Mouse (Mus musculus) adrenal gland, adult 8-10 months (tissue): Measurements from ENCODE around the gene Ppargc1a. TPM values are rescaled to one million over a fixed set of nuclear protein-coding genes. Genes with fewer than 3 reads are reported as not detected.

Experiments used
- DNase-seq: peaks from one replicate; pipeline ENCODE4 v3.0.0; 2022
- total RNA-seq, 4 experiments: library from RNA; stranded (reverse); gene quantifications; 2 replicates each; pipeline ENCODE4 v1.2.4; 2022

Gene Ppargc1a
- total RNA-seq, 4 experiments from 2014 or later = 3.6 to 6.3 (median 4.6) TPM

DNA sequence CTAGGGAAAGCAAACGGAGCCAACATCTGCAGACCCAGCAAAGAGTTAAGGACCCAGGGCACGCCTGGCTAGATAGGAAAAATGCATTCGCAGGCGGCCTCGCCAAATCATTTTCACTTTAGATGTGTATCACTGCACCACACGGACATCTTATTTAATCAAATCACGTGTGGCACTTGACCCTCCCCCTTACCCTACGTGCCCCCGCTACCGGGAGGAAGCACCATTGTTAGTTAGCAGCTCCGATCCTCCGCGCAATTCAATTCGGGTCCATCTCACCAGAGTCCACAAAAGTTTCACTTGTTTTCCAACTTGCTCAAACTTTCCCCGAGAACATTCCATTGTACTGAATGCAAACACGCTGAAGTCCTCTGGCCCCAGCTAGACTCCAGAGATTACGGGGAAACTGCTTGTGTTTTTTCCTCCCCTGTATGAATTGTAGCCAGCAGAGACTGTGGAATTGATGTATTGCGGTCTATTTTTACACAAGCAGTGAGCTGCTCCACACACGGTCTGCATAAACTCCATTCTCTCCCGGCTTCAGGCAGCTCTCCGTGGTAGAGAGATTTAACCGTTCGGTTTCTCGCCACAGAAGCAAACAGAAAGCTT lies 14.9 kb downstream of the Ppargc1a start:
- peak; percentile 68 for DNase-seq

DNA sequence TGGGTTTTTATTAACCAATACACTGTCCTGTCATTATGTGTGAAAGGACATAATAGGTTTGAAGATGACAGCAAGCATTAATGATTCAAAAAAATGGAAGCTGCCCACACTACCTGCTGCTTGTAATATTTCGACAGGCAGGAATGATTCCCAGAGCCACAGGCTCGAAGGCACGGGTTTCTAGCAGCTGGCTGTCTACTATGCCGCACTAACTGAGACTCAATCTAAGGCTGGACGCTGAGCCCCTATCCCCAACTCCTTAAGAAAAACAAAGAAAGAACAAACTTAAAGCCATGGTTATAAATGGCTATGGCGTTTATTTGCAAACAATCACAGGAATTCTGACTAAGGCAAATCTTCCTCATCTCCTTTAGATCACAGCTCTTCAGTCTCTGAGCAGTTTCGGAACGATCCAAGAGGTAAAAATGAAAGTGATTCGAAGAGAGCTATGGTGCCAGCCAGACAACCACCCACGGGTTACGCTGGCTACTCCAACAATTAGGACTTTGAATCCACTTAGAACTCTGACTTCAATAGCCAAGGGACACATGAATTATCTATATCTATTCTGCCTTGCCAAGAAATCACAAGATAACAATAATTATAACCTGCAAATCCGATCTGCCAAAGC lies 15.6 kb downstream of the Ppargc1a start:
- no peak for DNase-seq

DNA sequence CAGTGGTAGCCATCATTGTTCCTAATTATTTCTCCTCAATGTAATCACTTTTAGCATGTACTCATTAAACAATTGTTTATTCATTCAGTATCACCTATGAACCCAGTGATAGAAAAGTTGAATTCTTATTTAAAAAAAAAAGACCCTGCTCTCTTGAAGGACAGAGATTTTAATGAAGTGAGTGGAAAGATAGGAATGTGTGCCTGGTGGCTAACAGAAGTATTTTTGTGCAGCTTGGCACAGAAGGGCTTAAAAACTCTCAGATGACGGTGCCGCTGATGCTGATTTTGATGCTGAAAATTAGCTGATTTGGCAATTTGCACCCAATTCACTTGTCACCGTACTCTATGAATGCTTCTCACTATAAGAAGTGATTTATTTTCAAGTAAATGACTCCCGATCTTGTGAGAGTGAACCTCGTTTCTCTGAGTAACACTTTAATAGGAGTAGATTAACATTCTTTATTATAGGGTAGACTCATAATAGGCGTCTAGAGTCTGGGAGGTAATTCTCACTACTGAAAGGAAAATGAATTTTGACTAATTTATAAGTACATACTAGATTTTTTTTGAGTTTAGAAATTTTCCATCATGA lies 20.0 kb downstream of the Ppargc1a start:
- DNase-seq = no peak

DNA sequence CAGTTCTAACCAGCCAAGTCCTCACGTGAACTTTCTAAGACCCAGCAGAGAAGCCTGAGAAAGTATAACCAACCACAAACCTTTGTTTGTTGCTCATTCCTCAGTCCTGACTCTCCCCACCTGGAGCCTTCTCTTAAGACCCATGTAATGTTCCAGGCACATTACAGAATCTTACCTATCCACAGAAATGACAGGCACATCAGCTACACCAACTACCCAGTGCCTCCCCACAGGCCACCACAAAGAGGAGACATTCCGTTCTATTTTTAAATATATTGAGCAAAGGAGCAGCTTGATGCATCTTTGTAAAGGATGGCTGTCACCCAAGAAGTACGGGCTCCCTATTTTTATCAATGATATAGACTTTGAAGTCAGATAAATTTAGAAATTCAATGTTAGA lies 20.7 kb downstream of the Ppargc1a start:
- no peak for DNase-seq

DNA sequence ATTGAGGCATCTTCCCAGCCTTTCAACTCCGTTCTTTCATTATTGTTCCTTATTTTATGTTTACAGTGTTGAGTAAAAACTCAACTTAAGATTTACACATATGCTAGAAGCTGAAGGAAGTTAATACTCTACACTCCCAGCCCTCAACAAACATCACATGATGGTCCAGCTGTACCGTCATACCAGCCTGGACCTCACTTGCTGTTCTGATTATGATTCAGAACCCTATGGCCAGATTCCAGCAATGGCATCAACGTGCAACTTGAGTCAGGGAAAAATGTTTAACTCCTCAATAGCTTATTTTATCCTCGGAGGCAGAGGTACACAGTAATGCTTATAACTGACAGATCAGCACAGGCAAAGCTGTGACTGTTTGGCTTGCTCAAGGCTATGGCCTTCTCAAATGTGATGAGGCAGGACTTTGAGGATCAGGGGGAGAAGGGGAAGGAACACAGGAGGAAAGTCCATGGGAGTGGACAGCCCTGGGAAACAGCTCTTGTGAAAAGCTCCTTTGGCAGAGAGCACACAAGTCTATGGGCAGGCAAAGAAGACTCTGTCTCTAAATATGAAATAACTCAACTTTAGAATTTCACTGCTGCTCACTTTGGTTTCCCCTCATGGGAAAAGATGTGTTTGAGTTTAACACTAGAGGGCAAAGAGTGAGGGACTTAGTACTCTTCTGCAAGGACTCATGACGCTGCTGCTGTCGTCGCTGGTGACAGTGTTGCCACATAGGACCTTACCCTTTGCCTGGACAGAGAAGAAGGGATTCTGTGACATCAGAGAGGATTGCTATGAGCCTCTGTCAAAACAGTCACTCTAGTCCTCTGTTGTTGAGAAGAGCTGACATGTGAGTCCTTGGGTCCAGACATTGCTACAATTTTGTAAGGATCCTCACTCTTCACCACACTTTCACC lies 22.1 kb downstream of the Ppargc1a start:
- no peak for DNase-seq

DNA sequence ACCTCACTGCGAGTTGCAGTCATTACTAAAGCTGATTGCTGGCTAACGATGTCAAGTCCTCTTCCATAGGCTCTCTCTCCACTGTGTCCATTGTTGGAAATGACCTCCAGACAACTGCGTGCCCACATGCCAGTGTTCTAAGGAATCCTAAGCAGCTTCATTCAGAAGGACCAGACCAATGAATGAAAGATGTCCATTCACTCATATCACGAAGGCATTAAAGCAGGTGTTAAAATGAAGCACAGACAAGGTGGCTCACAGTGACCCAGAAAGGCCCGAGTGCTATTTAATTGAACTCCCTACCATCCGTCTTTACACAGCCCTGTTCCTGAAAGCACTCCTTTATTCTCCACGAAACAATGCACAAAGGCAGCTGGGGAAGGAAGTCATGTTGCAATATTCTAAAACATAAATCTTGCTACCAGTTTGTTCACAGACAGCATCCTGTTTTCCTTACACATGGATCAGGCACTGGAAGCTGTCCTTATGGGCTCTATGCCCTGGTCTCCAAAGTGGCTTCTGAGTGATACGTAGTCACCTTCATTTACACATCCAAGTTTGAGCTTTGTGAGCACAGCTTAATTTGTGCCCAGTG lies 23.3 kb downstream of the Ppargc1a start:
- no peak for DNase-seq

DNA sequence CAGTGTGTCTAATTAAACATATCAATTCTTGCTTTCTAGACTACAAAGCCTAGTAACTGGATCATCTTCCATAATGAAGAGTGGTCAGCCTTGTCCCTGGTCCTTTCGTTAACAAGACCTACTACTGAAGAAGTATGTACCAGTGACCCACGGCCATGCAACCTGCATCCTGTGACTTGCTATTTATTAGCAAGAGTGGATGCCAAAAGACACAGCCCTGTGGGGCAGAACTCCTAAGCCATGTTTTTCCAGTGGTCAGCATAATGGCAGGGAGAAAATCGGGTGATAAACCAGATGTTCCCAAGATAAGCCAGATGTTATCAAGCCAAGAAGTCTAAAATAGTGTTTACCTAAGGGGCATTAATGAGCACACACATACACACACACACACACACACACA lies 26.0 kb downstream of the Ppargc1a start:
- no peak for DNase-seq

DNA sequence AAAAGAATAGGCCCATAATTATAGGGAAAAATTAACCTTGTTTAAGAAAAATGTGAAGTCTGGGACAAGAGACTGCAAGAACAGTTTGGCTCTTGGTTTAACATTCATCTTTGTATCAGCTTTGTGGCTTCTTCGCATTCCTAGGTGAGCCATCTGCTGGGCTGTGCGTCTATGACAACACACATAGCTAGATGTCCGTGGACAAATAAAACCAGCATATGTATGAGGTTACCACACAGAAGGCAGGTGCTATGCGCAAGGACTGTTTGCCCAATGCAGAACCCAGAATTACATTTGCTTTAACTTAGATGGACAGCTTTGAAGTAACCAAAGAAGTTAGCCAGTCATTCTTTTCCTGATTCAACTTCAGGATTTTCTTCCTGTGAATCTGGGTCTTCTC lies 26.7 kb downstream of the Ppargc1a start:
- no peak for DNase-seq

DNA sequence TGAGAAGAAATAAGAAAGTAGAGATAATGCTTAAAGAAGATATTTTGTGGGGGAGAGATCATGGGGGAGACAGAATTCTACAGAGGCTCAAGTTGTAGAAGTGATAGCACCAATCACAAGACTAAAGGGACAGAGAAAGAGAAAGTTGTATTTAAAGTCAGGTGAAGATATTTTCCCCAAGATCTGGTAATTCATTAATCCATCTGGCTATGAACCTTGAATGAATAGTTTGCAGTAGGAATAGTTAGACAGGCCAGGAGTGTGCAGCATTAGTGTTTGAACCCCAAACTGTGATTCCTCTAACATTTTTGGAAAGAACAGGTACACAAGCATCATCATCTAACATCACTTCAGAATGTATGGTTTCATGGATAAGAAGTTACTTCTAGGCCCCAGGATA lies 28.0 kb downstream of the Ppargc1a start:
- DNase-seq = no peak

DNA sequence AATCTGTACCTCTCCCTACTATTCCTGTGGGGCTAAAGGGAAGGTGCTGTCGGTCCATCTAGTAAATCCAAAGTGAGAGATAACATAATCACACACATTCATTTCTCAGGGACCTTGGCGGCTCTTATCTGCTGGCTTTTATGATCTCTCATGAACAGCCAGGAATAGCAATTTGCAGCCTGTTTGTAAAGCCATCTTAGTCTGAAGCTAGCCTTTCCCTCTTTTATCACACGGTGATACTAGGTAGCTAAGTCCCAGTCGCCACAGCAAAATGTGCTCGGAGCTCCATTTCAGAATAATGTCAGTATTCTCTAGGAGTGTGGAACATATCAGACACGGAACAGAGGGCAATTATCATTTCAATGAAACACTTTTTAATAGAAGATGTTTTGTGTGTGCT lies 29.2 kb downstream of the Ppargc1a start:
- no peak for DNase-seq

DNA sequence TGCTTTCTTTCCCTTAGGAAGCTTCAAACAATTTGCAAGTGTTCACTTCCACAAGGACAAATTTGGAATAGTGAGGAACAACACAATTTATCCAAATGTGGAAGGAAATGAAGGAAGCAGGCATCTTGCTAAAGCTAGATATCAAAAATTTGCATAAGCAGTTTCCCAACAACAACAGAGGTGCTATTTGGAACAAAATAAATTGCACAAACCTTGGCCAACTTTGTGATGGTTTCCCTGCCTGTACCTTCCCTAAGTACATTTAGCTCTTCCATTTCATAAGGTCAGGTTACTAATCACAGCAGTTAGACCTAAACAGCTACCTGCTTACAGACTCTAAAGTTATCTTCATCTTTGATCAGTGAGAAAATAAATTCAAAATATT lies 29.9 kb downstream of the Ppargc1a start:
- DNase-seq = no peak

DNA sequence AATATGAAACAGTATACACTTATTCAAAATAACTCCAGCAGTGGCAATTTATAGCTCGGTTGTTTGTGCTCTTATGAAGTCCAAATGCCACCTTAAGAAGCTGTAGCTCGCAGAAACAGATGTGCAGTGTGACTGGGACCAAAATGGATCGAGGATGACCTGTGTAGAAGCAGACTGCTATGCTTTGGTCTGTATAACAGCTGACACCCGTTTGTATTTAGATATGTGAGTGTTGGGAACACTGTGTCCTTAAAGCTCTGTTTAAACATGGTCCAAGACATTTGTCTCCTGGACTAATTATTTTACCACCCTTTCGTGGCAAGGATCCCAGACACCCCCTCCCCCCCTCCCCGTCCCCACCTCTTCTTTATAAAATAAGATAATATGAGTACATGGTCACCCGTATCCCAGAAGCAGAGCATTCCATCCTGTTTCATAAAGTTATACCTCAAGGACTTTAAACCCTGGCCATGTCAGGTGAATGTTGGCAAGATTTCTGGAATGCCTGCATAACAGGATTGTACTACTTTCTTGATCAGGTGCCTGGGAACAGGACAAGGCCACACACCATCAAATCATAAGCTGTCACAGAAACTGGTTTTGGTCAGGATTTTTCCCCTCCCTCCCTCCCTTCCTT lies 30.4 kb downstream of the Ppargc1a start:
- no peak for DNase-seq

DNA sequence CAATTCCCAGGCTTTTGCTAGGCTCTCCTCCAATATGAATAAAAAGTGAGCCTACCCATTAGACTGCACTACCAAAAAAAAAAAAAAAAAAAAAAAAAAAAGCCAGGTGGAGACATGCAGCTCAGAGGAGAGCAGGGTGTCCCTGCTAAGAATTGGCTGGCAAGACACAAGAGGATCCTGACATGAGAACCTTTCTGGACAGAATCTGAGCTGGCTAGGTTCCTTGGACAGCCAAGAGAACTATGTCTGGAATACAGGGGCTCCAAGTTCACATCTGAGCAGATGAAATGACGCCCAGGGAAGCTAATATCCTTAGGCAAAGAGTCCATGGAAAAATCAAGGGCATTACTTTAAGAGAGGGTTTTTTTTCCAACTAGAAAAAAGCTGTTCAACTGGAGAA lies 33.1 kb downstream of the Ppargc1a start:
- DNase-seq = no peak

DNA sequence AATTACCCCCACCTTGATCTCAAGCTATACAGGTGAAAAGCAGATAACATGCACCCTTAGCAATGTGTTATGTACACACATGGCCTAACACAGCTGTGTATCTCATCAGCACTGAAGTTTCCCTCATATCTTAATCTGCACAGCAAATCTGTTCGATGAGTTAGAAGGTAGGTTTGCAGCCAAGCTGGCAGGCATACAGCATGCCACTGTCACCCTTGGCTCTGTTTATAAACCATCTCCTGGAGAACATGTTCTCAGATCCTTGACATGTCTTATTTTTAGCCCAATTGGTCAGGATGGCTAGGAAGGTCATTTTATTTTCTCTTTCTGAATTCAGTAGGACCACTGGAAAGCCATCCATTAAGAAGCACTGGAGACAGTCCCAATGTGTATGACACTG lies 36.2 kb downstream of the Ppargc1a start:
- DNase-seq = no peak

DNA sequence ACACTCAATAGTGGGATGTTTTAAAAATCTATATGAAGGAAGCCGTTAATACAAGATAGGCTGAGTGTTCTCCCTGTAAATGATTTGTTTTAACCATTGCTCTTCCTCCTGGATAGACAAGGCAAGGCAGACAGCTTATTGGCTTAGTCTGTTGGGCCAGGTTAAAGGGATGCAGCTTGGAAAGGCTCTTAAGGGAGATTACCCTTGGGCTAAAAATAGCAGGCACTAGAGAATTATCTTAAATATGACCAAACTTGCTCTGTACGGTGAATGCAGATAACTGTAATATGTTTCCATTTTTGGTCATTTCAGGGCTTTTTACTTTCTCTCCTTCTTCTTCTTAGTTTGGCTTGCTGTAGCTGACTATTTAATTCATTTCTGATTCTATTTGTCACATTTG lies 38.1 kb downstream of the Ppargc1a start:
- no peak for DNase-seq

DNA sequence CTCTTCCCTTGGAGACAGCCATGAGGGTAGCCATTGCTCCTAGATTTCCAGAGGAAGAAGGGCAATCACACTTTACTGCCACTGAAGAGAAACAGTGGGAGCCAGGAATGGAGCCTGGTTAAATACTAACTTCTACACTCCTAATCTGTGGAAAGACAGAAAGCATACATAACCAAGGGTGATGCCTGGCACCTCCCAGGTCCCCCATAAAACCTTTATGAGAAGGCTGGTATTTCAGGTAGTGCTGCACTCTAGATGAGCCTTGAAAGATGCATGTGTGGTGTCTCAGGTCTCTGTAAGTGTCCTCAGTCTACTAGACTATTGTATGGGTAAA lies 39.4 kb downstream of the Ppargc1a start:
- DNase-seq = no peak

DNA sequence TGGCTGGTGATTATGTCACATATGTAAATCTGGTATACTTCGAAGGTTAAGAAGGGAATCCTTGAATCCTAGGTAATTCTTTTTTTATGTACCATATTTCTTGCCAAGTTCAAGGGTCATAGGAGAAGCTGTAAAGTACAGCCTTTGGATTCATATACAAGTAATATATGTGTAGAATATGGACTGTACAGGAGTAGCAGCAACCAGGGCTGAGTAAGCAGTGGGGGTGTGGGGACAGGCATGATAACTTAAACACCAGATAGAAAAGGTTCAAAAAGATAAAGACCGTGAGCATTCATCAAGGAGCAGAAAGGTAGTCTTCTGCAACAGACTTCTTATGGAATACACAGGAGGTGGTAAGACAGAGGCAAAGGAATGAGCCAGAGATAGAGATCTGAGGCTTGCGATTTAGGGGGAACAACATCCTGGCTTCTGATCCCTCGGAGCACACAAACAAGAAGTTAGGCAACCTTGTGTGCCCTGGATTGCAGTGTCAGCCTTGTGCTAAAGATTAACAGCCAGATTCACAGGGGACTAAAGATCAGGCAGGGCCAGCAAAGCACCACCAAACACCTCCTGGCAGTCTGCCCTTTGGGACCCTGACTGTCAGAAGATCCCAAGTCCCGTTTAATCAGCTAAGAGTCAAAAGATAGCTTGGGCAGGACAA lies 39.9 kb downstream of the Ppargc1a start:
- DNase-seq = no peak

DNA sequence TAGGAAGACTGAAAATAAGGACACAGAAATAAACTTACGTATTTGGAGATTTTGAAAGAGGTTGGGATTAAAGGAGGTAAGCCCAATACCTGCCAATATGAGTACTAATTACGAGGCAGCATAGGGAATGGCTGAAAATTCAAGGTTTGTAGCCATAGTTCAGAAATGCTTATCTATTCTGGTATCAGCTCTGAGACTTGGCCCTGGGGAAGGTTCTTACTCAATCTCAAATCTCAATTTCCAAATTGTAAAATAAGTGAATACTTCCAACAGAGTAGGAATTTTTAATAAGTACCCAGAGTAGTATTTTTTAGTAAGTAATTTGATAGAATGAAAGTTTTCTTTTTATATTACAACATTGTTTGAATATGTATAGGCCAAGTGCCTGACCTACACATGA lies 41.7 kb downstream of the Ppargc1a start:
- DNase-seq = no peak

DNA sequence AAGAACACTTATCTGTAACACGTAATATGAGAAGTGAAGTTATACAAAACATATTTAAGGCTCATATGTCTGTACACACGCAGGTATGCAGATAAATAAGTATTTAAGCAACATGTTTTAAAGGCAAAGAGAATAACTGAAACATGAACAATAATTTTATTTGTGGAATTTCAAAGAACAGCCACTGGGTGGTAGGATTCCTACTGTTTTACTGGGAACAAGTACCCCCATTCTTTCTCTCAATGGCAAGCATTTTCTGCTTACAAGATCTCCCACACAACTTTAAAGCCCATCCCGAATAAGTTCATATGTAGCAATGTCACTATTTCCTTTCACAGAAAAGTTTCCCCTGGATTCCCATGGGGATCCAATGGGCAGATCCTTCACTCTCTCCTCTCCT lies 46.7 kb downstream of the Ppargc1a start:
- no peak for DNase-seq

DNA sequence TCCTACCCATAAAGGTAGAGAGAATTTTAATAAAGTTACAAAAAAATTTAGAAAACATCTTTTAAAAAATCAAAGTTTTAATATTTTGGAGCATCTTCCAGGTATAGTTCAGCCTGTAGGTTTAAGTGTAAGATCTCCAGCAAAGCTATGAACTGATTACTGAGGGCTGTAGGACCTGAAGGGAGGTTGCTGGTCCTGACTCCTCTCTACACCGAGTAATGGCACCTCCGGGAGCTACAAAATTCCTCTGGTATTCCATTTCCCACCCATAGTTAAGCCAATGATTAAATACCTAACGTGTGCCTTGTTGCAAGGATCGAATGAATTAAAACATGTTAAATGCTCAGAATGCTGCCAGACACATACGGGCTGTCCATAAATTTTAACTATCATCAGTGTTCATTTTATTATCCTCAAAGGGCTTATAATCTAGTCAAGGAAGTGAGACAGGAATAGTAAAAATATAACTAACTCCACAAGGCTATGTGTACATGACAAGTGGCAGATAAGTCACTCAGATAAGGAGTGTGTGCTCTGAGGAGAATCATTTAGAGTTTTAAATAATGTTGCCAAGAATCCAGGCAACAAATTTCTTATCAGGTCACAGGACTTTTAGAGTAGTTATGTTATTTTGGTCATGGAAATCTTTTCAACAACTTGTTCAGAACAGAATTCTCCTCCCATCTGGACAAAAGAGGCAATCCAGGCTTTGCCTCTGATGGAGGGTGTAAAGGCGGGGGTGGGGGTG lies 49.9 kb downstream of the Ppargc1a start:
- no peak for DNase-seq

DNA sequence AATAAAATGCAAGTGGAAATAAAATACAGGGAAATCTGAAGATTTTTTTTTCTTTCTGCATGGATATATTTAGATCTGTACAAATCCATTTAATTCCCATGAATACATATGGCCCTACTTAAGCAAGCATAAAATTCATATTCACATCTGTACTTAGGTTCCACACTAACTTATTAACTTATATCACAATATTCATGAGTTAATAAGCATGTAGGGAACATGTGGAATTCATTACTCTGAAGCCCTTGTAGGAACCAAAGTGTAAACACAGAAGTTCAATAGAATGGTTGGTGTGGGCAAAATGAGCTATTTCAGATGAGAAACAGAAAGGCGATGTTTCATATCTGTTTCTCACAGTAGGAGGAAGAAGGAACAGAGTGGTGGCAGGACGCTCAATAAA lies 62.9 kb downstream of the Ppargc1a start:
- DNase-seq = no peak
